Mouse (Mus musculus) c-Kit-negative CD71-positive TER-119-positive erythroid progenitor cells, embryonic 14.5 days (primary cell): ENCODE data around the gene Tmem135.

Experiments used
- DNase-seq: peaks from one replicate; pipeline ENCODE4 v3.0.0-alpha.2; 2013; ENCODE audit warnings: low read depth, low spot score

Gene Tmem135

DNA sequence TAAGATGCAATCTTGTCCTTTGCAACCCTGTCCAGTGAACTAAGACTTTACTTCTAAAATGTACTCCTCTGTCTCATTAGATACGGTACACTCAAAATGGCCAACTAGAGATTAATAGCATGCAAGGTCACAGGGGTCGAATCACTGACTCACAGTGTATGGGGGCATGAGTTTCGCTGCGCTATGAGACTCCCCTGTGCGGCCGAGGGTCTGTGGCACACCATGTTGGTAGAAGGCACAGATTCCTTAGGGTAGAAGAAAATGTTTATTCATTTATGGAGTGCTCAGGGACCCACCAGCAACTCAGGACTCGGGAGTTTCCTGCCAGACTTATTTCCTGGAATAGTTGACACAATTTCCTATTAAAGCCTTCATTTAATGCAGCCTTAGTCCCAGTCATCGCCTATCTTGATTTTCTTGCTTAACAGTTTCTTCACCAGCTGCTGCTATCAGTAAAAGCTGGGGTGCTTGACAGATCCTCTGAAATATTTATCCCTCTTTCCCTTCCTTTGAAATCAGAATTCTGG lies 14.2 kb upstream of the Tmem135 start:
- DNase-seq, result no peak

DNA sequence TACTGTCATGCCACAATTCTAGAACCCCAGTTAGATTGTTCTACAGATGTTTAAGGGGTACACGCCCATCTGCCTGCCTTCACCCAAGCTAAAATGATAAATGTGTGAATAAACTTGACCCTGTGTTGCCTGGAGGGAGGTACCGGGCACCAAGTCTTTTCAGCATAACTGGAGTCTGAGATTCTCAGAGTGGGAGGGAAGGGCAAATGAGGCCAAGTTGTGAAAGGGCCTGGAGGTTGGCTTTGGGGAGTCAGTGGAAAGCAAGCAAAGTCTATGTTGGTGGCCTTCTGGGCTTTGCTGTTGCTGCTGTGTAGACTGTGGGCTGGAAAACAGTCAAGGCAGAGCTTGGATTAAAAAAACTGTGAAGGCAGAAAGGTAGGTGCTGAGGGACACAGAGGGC lies 13.7 kb upstream of the Tmem135 start:
- no peak for DNase-seq

DNA sequence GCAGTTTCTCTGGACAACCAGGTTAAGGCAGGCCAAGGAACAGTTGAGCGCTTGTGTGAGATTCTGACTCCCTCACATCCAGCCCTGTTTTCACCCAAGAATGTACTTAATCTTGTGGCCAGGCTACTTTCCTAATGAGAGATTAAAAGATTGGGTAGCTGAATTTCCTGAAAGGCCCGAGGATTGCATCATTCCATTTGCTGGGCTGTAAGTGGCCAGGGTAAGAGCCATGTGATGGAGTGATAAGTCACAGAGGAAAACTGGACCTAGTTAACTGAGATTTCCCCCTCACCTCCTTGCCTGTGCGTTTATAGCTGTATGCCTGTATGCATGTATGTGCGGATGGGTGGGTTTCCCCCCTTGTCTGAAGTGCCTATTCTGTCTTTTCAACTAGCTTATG lies 12.0 kb upstream of the Tmem135 start:
- no peak for DNase-seq

DNA sequence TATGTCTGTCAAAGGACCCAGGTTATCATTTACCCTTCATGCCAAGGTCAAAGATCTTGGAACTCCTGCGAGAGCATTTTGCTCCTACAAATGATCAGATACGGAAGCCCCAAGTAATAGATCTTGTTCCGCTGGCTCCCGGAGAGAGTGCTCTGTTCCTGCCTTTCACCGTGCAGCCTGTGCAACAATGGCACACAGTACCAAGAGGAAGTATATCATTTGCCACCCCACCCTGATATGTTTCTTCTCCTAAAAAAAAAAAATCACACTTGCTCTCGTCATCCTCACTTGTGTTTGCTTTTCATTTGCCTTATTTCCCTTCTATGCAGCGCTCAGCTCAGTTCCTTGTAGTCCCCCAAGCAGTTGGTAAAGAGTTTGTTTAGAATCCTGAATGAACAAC lies 8.1 kb upstream of the Tmem135 start:
- no peak for DNase-seq

DNA sequence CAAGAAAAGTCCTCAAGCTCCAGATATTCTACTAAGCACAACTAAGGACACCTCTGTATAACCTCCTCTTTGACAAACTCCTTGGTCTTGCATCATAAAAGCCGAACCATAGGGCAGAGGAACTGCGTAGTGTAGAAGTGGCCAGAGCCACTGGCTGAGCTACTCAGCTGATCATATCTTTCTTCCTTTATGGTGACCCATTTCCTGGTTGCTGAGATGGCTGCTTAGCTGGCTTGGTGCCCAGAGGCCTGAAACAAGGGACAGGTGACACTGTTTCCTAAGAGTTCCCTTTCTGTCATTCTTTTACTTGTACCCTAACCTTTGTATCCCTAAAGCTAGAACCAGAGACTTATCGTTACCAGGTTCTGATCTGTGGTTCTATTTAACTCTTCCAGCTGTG lies 7.3 kb upstream of the Tmem135 start:
- no peak for DNase-seq

DNA sequence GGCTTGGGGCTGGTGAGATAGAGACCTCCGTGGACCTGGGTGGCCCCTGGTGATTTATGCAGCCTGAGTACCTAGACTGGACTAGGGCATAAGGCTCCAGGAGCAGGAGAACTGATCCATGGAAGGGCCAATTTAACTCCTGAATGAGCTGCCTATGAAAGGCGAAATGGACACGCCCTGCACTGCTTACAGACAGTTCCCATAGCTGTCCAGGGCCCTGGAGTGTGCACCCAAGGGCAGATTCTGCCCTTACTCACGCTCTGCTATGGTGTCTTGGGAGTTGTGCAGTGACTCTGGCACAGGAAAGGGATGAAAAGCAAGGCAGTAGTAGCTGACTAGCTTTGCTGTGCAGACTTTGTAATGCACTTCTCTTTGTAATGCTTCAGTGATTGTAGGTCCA lies 6.3 kb upstream of the Tmem135 start:
- no peak for DNase-seq

DNA sequence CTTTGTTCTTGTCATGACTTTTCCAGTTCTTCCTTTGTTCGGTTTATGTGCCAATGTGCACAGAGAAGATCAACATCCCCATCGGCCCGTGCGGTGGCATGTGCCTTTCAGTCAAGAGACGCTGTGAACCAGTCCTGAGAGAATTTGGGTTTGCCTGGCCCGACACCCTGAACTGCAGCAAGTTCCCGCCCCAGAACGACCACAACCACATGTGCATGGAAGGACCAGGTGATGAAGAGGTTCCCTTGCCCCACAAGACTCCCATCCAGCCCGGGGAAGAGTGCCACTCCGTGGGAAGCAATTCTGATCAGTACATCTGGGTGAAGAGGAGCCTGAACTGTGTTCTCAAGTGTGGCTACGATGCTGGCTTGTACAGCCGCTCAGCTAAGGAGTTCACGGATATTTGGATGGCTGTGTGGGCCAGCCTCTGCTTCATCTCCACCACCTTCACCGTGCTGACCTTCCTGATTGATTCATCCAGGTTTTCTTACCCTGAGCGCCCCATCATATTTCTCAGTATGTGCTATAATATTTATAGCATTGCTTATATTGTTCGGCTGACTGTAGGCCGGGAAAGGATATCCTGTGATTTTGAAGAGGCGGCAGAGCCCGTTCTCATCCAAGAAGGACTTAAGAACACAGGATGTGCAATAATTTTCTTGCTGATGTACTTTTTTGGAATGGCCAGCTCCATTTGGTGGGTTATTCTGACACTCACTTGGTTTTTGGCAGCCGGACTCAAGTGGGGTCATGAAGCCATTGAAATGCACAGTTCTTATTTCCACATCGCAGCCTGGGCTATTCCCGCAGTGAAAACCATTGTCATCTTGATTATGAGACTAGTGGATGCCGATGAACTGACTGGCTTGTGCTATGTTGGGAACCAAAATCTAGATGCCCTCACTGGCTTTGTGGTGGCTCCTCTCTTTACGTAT lies 3.3 kb upstream of the Tmem135 start:
- no peak for DNase-seq

DNA sequence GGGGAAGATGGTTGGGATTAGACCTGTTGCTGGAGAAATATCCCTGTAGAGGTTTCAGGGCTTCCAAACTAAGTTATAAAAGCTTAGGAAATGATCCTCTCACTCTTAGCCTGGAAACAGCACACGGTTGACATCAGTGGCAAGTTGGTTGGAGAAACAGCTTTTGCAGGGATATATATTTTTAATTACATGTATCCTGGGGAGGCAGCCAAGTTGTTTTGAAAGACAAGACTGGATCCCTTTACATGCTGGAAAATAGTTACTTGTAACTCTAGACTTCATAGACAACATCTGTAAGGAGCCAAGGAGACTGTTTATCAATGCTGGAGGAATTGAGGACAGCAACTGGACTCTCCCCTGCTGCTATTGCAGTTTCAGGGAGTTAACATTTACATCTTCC lies 2.0 kb upstream of the Tmem135 start:
- DNase-seq, result no peak

DNA sequence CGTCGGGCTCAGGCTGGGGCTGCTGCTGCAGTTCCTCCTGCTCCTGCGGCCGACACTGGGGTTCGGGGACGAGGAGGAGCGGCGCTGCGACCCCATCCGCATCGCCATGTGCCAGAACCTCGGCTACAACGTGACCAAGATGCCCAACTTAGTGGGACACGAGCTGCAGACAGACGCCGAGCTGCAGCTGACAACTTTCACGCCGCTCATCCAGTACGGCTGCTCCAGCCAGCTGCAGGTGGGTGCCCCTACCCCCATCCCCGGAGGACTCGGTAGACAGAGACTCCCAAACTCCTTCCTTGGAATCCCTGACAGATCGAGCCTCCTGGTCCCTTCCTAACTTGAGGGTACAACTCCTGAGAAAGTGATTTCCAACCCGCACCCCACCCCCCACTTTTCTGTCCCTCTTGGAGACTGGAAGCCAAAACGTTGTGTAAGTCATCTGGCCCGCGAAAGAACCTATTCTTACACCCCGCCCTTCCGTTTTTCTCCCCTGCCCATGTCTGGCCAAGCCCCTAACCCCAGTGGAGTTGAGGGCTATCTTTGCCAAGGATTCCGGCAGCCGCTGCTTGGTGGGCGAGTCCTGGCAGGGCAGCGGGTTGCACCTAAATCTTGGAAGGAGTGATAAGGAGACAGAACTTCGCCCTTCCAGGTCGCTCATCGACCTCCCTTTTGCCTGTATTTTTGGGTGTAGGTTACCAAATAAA lies 865 bp upstream of the Tmem135 start:
- no peak for DNase-seq

DNA sequence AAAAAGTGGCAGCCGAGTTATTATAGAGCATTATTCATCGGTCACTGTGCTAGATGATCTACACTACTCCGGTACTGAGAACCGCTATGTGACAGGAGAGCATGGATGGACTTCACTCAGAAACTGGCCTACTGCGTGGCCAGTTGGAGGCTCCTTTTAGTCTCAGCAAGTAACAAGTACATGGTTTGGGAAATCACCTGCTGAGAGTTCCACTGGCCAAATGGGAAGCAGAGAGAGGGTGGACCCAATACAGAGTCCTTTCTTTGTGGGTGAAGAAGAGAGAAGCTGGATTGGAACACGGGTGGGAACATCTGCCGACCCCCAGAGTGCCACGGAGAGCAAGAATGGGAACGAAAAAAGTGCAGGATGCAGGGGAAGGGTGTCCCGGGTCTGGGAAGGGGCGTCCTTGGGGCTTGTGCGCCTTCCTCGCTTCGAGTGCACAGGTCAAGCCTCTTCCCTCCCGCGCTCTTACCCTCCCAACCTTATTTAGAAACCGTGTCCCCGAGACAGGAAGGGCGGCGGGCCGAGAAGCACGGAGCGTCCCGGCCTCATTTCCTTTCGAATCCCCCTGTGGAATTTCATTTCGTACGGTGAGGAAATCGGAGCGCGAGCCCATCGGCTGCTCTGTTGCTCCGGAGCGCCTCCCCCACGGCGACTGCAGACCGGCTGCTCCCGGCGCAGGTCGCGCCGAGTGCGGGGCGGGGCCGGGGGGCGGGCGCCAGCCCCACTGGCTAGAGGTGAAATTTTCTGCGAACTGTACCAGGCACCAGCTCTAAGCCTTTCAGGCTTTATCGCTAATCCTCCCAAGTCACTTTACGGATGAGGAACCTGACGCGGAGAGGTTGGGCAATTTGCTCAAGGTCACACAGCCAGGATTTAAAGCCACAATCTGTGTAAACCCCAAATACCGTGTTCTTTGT lies 709 bp downstream of the Tmem135 start:
- no peak for DNase-seq

DNA sequence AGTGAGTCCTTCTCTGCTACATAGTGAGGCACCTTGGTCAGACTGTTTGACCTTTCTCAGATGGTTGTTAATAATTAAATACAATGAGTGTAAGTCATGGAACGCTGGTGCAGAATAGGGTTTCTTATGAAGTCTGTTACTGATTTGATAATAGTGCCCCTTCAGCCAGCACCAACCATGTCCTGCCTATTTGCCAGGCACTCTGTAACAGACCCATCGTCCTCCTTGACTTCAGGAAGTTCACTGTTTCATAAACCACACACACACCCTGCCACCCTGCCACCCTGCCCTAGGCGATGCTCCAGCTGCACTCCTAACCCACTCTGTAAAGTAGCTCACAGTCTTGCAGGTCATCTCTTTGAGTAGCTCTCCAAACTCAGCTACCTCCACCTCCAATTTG lies 2.1 kb downstream of the Tmem135 start:
- DNase-seq, result no peak

DNA sequence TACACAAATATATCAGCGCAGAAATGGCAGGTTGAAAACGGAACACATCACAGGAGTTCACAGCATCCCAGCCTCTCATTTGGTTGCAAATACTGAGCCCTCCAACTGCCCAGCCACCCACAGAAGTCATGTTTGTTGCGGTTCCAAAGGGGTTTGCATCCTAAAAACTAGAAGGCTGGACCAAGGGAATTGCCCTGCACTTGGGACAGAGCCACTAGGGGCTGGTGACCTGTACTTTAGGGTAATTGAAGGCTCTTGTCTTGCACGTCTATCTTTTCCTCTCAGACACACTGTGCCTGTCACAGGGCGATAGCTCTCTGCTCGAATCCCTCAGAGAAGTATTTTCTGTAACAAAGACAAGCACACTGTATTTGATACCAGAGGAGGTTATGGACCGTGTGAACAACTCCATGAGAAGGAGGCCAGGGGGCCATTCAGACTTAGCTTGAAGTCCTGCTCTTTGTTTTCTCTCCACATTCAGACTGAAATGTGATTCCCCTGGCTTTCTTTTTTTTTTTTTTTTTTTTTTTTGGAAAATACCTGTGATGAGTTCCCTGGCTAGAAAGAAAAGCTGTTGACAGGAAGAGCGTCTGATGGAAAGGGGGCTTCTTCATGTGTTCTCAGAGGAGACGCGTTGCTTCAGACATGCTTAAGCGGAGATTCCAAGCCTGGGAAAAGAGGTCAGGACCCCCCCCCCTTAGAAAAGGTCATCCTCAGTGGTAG lies 2.7 kb downstream of the Tmem135 start:
- DNase-seq, result no peak

DNA sequence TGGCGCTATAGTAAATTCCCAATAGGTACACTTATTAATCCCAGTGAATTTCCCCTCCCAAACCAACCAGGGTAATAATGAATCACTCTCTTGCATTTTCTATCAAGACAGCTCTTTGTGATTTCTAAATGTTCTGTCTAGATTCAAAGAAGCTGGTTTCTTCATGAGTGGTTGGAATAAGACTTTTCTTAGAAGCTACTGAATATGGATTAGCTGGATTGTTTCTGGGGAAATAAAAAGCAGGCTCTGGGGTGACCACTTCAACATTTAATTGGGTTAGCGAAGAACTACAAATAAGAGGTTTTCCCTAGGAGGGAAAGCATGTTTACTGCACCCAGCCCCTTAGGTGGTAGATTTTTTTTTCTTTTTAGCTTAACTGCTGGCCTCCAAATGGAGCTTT lies 3.3 kb downstream of the Tmem135 start:
- DNase-seq, result no peak

DNA sequence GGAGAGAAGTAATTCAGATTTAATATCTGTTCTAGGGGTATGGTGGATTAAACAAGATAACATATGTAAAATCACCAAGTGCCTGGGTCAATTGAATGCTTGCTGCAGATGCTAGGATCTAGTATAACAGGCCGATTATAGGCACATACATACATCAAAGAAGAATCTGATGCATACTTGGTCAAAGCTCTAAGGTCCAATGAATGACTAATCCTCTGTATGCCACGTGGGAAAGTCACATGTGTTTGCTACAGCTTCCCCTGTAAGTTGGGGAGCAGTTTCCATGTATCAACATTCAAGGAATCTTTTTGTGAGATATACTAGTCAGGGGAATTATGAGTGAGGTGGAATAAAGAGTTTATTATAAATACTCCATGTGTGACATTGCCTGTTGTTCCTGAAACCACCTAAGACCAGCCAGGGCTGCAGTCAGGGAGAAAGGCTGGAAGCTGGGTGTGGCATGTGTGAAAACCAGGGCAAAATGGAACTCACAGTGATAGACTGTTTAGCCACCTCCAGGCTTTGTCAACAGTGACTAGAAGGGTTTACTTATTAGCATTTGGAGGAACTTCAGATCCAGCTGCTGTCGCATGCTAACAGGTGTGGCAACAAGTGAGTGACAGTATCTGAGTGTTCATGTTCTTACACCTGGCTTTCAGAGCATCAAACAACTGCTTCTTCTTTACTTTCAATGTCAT lies 6.0 kb downstream of the Tmem135 start:
- DNase-seq, result no peak

DNA sequence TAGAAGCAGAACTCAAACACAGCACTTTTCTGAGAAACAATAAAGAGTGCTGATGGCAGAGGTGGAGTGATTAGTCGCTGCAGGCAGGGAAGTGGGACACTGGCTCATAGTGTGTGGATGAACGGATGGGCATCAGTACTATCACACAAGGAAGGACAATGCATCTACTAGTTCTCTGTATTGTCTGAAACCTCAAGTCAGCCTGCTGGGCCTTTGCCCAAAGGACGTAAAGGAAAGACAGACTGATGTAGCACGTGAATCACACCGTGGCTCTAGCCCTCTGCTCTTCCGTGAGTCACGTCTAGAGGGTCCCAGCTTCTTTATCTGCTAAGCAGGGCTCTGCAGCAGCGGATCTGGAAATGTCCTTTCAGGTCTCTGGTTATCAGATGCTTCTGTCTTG lies 7.6 kb downstream of the Tmem135 start:
- no peak for DNase-seq

DNA sequence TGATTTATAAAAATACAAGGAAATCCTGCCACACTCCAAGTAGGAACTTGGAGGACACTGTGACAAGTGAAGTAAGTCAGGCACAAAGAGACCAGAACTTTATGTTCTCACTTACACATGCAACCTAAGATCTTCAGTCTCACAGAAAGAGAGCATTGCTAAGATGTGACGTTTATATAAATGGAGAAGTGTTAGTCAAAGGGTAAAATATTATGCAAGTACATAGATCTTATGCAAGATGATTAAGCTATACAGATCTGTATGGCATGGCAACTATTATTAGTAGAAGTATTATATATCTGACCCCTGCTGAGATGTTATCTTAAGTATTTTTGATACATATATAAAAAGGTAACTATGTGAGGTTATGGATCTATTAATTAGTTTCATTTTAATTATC lies 8.6 kb downstream of the Tmem135 start:
- no peak for DNase-seq

DNA sequence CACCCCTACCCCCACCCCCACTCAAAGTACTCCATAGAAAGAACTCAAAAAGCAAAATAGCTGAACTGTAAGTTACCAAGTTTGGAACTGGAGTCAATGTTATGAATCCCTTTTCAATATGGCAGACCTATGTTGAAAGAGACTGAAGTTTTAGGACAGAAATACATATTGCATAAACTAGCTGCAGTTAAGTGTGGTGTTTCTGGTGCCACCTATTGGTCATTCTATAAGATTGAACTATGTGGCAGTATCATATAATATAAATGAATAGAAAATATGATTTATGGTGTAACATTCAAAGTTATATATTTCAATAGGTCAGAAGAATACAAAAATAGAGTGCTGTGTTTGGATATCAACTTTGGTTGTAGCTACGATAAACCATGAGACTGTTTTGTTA lies 11.2 kb downstream of the Tmem135 start:
- DNase-seq, result no peak

DNA sequence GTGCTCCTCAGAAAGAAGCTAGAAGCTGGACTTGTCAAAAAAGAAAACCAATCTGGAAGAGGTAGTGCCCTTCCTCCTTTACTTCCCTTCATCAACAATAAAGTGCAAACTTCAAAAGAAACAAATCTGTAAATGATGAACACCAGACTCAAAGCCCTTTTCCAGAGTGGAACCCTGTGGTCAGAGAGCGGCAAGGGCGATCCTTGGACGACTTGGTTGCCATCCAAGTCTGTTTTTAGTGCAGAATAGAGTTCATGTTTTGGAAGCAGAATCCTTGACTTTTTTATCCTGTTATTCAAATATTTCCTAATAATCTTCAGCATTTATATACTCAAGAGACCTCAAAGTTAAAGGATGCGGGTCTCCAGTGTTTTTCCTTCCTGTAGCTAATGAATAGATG lies 11.6 kb downstream of the Tmem135 start:
- no peak for DNase-seq

DNA sequence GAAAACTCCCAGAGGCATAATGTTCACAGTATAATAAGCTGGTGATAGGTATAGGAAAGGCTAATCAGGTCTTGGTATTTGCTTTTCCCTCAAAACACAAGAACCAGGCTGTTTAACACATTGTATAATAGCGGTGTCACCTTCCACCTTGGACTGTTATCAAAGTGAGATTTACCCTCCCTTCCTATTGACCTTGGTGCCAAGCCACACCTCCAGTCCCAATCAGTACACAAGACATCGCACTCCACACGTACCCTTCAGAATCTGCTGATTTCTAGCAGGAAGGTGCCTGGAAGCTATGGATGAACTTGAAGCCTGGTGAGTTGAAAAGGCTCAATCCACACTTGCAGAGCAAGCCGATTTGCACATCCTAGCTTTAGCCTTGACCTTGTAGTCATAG lies 12.2 kb downstream of the Tmem135 start:
- no peak for DNase-seq

DNA sequence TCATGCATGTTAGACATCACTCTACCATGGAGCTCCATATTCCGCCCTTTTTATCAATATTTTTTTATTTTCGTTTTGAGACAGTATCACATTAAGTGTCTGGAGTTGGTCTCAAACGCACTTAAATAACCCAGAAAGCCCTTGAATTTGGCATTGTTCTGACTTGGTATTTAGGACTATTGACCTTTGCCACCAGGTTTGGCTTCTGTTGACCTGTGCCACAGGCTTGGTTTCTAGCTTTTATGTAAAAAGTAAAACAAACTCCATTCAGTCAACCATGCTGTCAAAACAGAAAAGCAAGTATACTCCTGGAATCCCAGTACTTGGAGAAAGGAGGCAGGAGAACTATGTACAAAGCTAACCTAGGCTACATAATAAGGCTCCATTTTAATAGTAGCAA lies 12.7 kb downstream of the Tmem135 start:
- DNase-seq, result no peak

DNA sequence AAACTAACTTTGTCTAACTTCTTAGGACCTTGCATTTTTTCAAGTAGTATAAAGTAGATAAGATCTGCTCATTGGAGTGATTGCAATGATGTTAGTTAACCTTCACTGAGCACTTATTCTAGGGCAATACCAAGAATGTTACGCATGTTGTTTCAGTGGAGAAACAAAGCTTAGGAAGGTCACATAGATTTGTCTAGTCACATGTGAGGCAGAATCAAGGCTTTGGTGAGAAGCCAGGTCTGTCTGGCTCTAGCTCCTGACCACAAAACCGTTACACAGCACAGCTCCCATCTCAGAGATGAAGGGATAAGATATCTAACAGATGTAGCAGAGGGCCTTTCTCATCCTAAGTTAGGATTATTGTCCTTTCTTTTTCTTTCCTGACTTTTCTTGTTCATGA lies 13.4 kb downstream of the Tmem135 start:
- no peak for DNase-seq
